12 mouse cellular contexts compared by ENCODE assay signal in genomic region chr1:80383613-80384589, GRCm38 (mm10). TPM values are rescaled to one million over a fixed set of nuclear protein-coding genes. Genes with fewer than 3 reads are reported as not detected.
DNase-seq lines count a peak whose midpoint lies in the region; ATAC-seq and TF ChIP-seq lines count a peak whose summit lies in the region.
"Had no signal": no experiment of that assay in that cellular context is flagged by ENCODE, and none has a peak within 500 bp of the region (broad histone marks: within the 10 kb centered on the region; RNA-seq: fewer than 3 reads in every experiment).

No protein-coding gene starts in this region.

- ATAC-seq in heart, embryonic 15.5 days (replicated peaks; ENCODE audit: insufficient number of reproducible peaks, insufficient read depth, low FRiP score, low read depth) = no peak; the same call in 1 of the 2 replicates
- ATAC-seq in common myeloid progenitor, adult 5-6 weeks (replicated peaks; ENCODE audit: low read depth, poor library complexity, severe bottlenecking) = peak; percentile 65
- ATAC-seq in lung, embryonic 15.5 days (ENCODE audit: borderline replicate concordance, extremely low read depth, low FRiP score, low TSS enrichment) = peak; percentile 84
- peak; percentile 40; the same call in 1 of the 2 replicates for ATAC-seq in stomach, embryonic 16.5 days (ENCODE audit: insufficient read depth, low FRiP score)
- no peak for ATAC-seq in midbrain, embryonic 14.5 days (ENCODE audit: low FRiP score, low TSS enrichment)
- ATAC-seq in hindbrain, postnatal 0 days = no peak
- ATAC-seq: forebrain, postnatal 0 days; hindbrain, embryonic 16.5 days had no signal

- no peak for TF ChIP-seq CTCF in hindbrain, postnatal 0 days (IDR thresholded peaks at IDR 0.05; ENCODE audit: low read depth)

- H3K27me3 ChIP-seq in heart, embryonic 15.5 days = no peaks in the 10 kb centered on the region
- H3K27me3 ChIP-seq in lung, embryonic 15.5 days = no peaks in the 10 kb centered on the region
- no peaks in the 10 kb centered on the region for H3K27me3 ChIP-seq in stomach, embryonic 16.5 days (ENCODE audit: control insufficient read depth, insufficient read depth, low read length)
- H3K27me3 ChIP-seq in midbrain, embryonic 14.5 days (ENCODE audit: control insufficient read depth, insufficient read depth, low read length) = no peaks in the 10 kb centered on the region
- no peaks in the 10 kb centered on the region for H3K27me3 ChIP-seq in hindbrain, postnatal 0 days (ENCODE audit: insufficient read depth, low read length)

- no peak overlapping the region for H3K9ac ChIP-seq in heart, embryonic 15.5 days
- H3K9ac ChIP-seq in lung, embryonic 15.5 days = no peak overlapping the region
- H3K9ac ChIP-seq in stomach, embryonic 16.5 days (ENCODE audit: low read length) = no peak overlapping the region
- H3K9ac ChIP-seq in midbrain, embryonic 14.5 days (replicated peaks; ENCODE audit: low read length) = no peak overlapping the region
- no peak overlapping the region for H3K9ac ChIP-seq in hindbrain, postnatal 0 days (replicated peaks; ENCODE audit: low read length)
- H3K9ac ChIP-seq: forebrain, postnatal 0 days had no signal

- peaks cover 12% of the 10 kb centered on the region for H3K4me1 ChIP-seq in heart, embryonic 15.5 days (replicated peaks)
- peaks cover 15% of the 10 kb centered on the region for H3K4me1 ChIP-seq in lung, embryonic 15.5 days
- H3K4me1 ChIP-seq in stomach, embryonic 16.5 days (ENCODE audit: control insufficient read depth, insufficient read depth, low read length) = no peaks in the 10 kb centered on the region
- no peaks in the 10 kb centered on the region for H3K4me1 ChIP-seq in midbrain, embryonic 14.5 days (ENCODE audit: control insufficient read depth, insufficient read depth, low read length)
- H3K4me1 ChIP-seq in hindbrain, postnatal 0 days (ENCODE audit: insufficient read depth, low read length) = no peaks in the 10 kb centered on the region

- H3K9me3 ChIP-seq in heart, embryonic 15.5 days (replicated peaks) = no peaks in the 10 kb centered on the region
- H3K9me3 ChIP-seq in lung, embryonic 15.5 days = no peaks in the 10 kb centered on the region
- no peaks in the 10 kb centered on the region for H3K9me3 ChIP-seq in stomach, embryonic 16.5 days (replicated peaks; ENCODE audit: control insufficient read depth, low read length)
- H3K9me3 ChIP-seq in midbrain, embryonic 14.5 days (ENCODE audit: control insufficient read depth, low read length) = no peaks in the 10 kb centered on the region
- H3K9me3 ChIP-seq in hindbrain, postnatal 0 days (ENCODE audit: low read length) = no peaks in the 10 kb centered on the region
- H3K9me3 ChIP-seq: G1E had no signal

- DNase-seq in heart, adult 8-10 months (ENCODE audit: low spot score) = no peak
- no peak for DNase-seq in midbrain, embryonic 14.5 days
- no peak for DNase-seq in hindbrain, postnatal 0 days (ENCODE audit: low spot score)
- no peak for DNase-seq in urinary bladder, postnatal 36 days (ENCODE audit: low spot score in 2 of 2)
- DNase-seq: forebrain, postnatal 0 days had no signal

- WGBS in heart, embryonic 15.5 days = 41% methylated on average over 25 of the region's 25 CpGs
- WGBS in lung, embryonic 15.5 days = 60% methylated on average over 25 of the region's 25 CpGs
- WGBS in stomach, embryonic 16.5 days = 65% methylated on average over 25 of the region's 25 CpGs
- 92% methylated on average over 25 of the region's 25 CpGs for WGBS in midbrain, embryonic 14.5 days
- WGBS in hindbrain, postnatal 0 days = 80% methylated on average over 25 of the region's 25 CpGs

- H3K4me2 ChIP-seq in heart, embryonic 15.5 days = peak overlapping the region; percentile 41
- no peak overlapping the region; the same call in 1 of the 2 replicates for H3K4me2 ChIP-seq in lung, embryonic 15.5 days
- no peak overlapping the region for H3K4me2 ChIP-seq in stomach, embryonic 16.5 days (ENCODE audit: low read depth, low read length)
- H3K4me2 ChIP-seq in midbrain, embryonic 14.5 days (ENCODE audit: low read length) = no peak overlapping the region
- H3K4me2 ChIP-seq in hindbrain, postnatal 0 days (ENCODE audit: low read depth, low read length) = no peak overlapping the region

- H3K36me3 ChIP-seq in heart, embryonic 15.5 days = no peaks in the 10 kb centered on the region
- no peaks in the 10 kb centered on the region for H3K36me3 ChIP-seq in lung, embryonic 15.5 days
- H3K36me3 ChIP-seq in stomach, embryonic 16.5 days (ENCODE audit: control insufficient read depth, insufficient read depth, low read length) = no peaks in the 10 kb centered on the region
- no peaks in the 10 kb centered on the region for H3K36me3 ChIP-seq in midbrain, embryonic 14.5 days (ENCODE audit: control insufficient read depth, insufficient read depth, low read length)
- H3K36me3 ChIP-seq in hindbrain, postnatal 0 days (ENCODE audit: insufficient read depth, low read length) = no peaks in the 10 kb centered on the region
- H3K36me3 ChIP-seq: G1E had no signal

- no peak overlapping the region for H3K4me3 ChIP-seq in heart, embryonic 15.5 days
- no peak overlapping the region for H3K4me3 ChIP-seq in lung, embryonic 15.5 days
- H3K4me3 ChIP-seq in stomach, embryonic 16.5 days (replicated peaks; ENCODE audit: low read length) = no peak overlapping the region
- no peak overlapping the region for H3K4me3 ChIP-seq in midbrain, embryonic 14.5 days (replicated peaks; ENCODE audit: low read depth, low read length)
- no peak overlapping the region for H3K4me3 ChIP-seq in hindbrain, postnatal 0 days (ENCODE audit: low read length)

- no peak overlapping the region for H3K27ac ChIP-seq in heart, embryonic 15.5 days
- H3K27ac ChIP-seq in lung, embryonic 15.5 days = 0 out of 2 replicates have a peak overlapping the region, but pooled peaks have one; percentile 37
- no peak overlapping the region for H3K27ac ChIP-seq in stomach, embryonic 16.5 days (ENCODE audit: low read length)
- H3K27ac ChIP-seq in midbrain, embryonic 14.5 days (replicated peaks; ENCODE audit: low read depth, low read length) = no peak overlapping the region
- no peak overlapping the region for H3K27ac ChIP-seq in hindbrain, postnatal 0 days
- H3K27ac ChIP-seq: macrophage had no signal

RNA-seq across cellular contexts. Expression of gene Cul3, which starts 43.6 kb away (rescaled TPM):
- polyA plus RNA-seq in heart, embryonic 15.5 days (2015; fragmentation: Nextera tagmentation; extraction: Ambion mirVana) = 21.3 and 22.5 TPM in 2 replicates
- 100 to 1,000 TPM; 118 to 167 (median 129) TPM for total RNA-seq in heart, adult 8-10 months (2022)
- total RNA-seq in common myeloid progenitor, adult 5-6 weeks (2017) = 239 and 469 TPM in 2 replicates
- polyA plus RNA-seq in lung, embryonic 15.5 days (2015; fragmentation: Nextera tagmentation; extraction: Ambion mirVana) = 30.3 and 30.8 TPM in 2 replicates
- 29.4 and 30.5 TPM in 2 replicates for polyA plus RNA-seq in stomach, embryonic 16.5 days (2015; fragmentation: Nextera tagmentation; extraction: Ambion mirVana)
- 62.5 and 68.4 TPM in 2 replicates for polyA plus RNA-seq in midbrain, embryonic 14.5 days (2014; fragmentation: Nextera tagmentation; extraction: Ambion mirVana)
- 47.6 and 51.9 TPM in 2 replicates for total RNA-seq in hindbrain, postnatal 0 days (2014; rRNA removed)
- polyA plus RNA-seq in hindbrain, postnatal 0 days (2015; fragmentation: Nextera tagmentation; extraction: Ambion mirVana) = 22.6 and 33.1 TPM in 2 replicates

Comparison
In these comparisons a context has a peak if more than half of its experiments do, and no peak if none do; other contexts are left out.
1. ATAC-seq: peak in common myeloid progenitor, adult 5-6 weeks (single experiment), lung, embryonic 15.5 days (single experiment) and stomach, embryonic 16.5 days (single experiment); none in heart, embryonic 15.5 days (single experiment), midbrain, embryonic 14.5 days (single experiment) and hindbrain, postnatal 0 days (single experiment).